Mouse (Mus musculus): ENCODE measurements around the gene Gm9046.
"Not testable (repeated sequence)": the region's sequence is repeated elsewhere in the genome, so short reads cannot be mapped to it uniquely, and the experiment has no call there.

Gm9046 gene

DNA sequence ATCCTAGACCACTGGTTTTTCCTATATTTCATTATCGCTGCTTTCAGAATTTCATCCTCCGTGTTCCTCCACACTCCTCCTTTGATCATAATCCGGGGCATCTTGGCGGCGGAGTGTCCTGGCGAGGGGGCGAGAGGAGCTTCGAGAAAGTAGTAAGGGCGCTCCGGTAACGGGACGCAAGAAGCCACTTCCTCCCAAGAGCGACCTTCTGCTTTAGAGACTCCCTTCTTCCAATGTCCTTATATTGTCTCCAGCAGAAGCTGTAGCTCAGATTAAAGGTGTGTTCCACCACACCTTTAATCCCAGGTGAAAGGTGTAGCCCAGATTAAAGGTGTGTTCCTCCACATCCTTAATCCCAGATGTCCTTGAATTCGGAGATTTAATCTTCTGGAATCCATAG lies at the start of gene Gm9046:
Gene Gm9046, minus strand, starts transcription at position 101 of the 400 bp plus-strand sequence.
- not testable (repeated sequence) for H3K36me3 ChIP-seq (ENCODE audit: insufficient read depth, low read length); H3K27me3 ChIP-seq (ENCODE audit: insufficient read depth, low read length); H3K9me3 ChIP-seq (ENCODE audit: low read length); H3K4me1 ChIP-seq (replicated peaks; ENCODE audit: low read depth, low read length); H3K4me3 ChIP-seq (replicated peaks; ENCODE audit: low read length)

DNA sequence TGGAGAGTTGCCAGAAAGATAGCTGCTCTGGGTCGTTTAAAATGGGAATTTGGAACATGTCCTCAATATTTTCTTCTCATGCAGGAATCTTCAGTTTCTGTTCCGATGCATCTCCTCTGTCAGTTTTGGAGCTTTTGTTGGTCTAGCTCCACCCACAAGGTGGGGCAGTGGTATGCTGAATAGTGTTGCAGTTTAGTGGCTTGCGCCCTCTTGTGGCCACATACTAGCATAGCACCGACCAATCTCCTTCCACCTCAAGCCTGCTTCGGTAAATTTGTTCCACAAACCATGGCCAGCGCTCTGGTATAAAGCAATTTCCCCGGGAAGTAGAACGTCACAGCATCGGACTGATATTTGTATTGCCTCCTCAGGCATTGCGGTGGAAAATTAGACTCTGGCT lies 27.4 kb upstream of the Gm9046 start:
- Histone ChIP-seq H3K4me1 (replicated peaks; ENCODE audit: low read depth, low read length) (peaks cover 9% of the 10 kb centered on the region; the same call in 1 of the 2 replicates), H3K27me3 (ENCODE audit: insufficient read depth, low read length) (no peaks in the 10 kb centered on the region), H3K36me3 (ENCODE audit: insufficient read depth, low read length) (no peaks in the 10 kb centered on the region), H3K4me3 (replicated peaks; ENCODE audit: low read length) (no peak overlapping the region), H3K9me3 (ENCODE audit: low read length) (peaks cover 6% of the 10 kb centered on the region)
- TF ChIP-seq CTCF (conservative IDR thresholded peaks at IDR 0.05; ENCODE audit: low read length), result peak; percentile 87
- no peak for TF ChIP-seq POU5F1 (IDR thresholded peaks at IDR 0.05; ENCODE audit: borderline replicate concordance, low read length)

GRCm38 (mm10) chr10:118369518-118369917 lies 26.5 kb upstream of the Gm9046 start:
- Histone ChIP-seq H3K27me3 (ENCODE audit: insufficient read depth, low read length) (no peaks in the 10 kb centered on the region), H3K4me3 (replicated peaks; ENCODE audit: low read length) (no peak overlapping the region), H3K4me1 (replicated peaks; ENCODE audit: low read depth, low read length) (peaks cover 9% of the 10 kb centered on the region; the same call in 1 of the 2 replicates), H3K36me3 (ENCODE audit: insufficient read depth, low read length) (no peaks in the 10 kb centered on the region), H3K9me3 (ENCODE audit: low read length) (peaks cover 15% of the 10 kb centered on the region)
- TF ChIP-seq NANOG (IDR thresholded peaks at IDR 0.05; ENCODE audit: borderline replicate concordance, low read length) (no peak), CTCF (conservative IDR thresholded peaks at IDR 0.05; ENCODE audit: low read length) (no peak), POU5F1 (IDR thresholded peaks at IDR 0.05; ENCODE audit: borderline replicate concordance, low read length) (no peak)

DNA sequence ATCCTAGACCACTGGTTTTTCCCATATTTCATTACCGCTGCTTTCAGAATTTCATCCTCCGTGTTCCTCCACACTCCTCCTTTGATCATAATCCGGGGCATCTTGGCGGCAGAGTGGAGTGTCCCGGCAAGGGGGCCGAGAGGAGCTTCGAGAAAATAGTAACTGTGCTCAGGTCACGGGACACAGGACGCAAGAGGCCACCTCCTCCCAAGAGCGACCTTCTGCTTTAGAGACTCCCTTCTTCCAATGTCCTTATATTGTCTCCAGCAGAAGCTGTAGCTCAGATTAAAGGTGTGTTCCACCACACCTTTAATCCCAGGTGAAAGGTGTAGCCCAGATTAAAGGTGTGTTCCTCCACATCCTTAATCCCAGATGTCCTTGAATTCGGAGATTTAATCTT lies 10.9 kb upstream of the Gm9046 start, which contains the start of gene Gm9049:
Gene Gm9049, minus strand, starts transcription at position 101 of the 400 bp plus-strand sequence.
- not testable (repeated sequence) for H3K27me3 ChIP-seq (ENCODE audit: insufficient read depth, low read length); H3K9me3 ChIP-seq (ENCODE audit: low read length); H3K36me3 ChIP-seq (ENCODE audit: insufficient read depth, low read length); H3K4me3 ChIP-seq (replicated peaks; ENCODE audit: low read length); H3K4me1 ChIP-seq (replicated peaks; ENCODE audit: low read depth, low read length)

DNA sequence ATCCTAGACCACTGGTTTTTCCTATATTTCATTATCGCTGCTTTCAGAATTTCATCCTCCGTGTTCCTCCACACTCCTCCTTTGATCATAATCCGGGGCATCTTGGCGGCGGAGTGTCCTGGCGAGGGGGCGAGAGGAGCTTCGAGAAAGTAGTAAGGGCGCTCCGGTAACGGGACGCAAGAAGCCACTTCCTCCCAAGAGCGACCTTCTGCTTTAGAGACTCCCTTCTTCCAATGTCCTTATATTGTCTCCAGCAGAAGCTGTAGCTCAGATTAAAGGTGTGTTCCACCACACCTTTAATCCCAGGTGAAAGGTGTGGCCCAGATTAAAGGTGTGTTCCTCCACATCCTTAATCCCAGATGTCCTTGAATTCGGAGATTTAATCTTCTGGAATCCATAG lies 5.5 kb upstream of the Gm9046 start, which contains the start of gene Gm9048:
Gene Gm9048, minus strand, starts transcription at position 101 of the 400 bp plus-strand sequence.
- not testable (repeated sequence) for H3K4me3 ChIP-seq (replicated peaks; ENCODE audit: low read length); H3K9me3 ChIP-seq (ENCODE audit: low read length); H3K27me3 ChIP-seq (ENCODE audit: insufficient read depth, low read length); H3K4me1 ChIP-seq (replicated peaks; ENCODE audit: low read depth, low read length); H3K36me3 ChIP-seq (ENCODE audit: insufficient read depth, low read length)

DNA sequence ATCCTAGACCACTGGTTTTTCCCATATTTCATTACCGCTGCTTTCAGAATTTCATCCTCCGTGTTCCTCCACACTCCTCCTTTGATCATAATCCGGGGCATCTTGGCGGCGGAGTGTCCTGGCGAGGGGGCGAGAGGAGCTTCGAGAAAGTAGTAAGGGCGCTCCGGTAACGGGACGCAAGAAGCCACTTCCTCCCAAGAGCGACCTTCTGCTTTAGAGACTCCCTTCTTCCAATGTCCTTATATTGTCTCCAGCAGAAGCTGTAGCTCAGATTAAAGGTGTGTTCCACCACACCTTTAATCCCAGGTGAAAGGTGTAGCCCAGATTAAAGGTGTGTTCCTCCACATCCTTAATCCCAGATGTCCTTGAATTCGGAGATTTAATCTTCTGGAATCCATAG lies 5.3 kb downstream of the Gm9046 start, which contains the start of gene Gm9045:
Gene Gm9045, minus strand, starts transcription at position 101 of the 400 bp plus-strand sequence.
- H3K36me3 ChIP-seq (ENCODE audit: insufficient read depth, low read length); H3K4me3 ChIP-seq (replicated peaks; ENCODE audit: low read length); H3K4me1 ChIP-seq (replicated peaks; ENCODE audit: low read depth, low read length); H3K9me3 ChIP-seq (ENCODE audit: low read length); H3K27me3 ChIP-seq (ENCODE audit: insufficient read depth, low read length): not testable (repeated sequence)

GRCm38 (mm10) chr10:118332308-118332707 lies 10.7 kb downstream of the Gm9046 start, which contains the start of gene Gm9044:
Gene Gm9044, minus strand, starts transcription at chr10:118332408.
- not testable (repeated sequence) for H3K4me3 ChIP-seq (replicated peaks; ENCODE audit: low read length); H3K36me3 ChIP-seq (ENCODE audit: insufficient read depth, low read length); H3K9me3 ChIP-seq (ENCODE audit: low read length); H3K4me1 ChIP-seq (replicated peaks; ENCODE audit: low read depth, low read length); H3K27me3 ChIP-seq (ENCODE audit: insufficient read depth, low read length)

GRCm38 (mm10) chr10:118326869-118327268 lies 16.2 kb downstream of the Gm9046 start, which contains the start of gene Gm9040:
Gene Gm9040, minus strand, starts transcription at chr10:118326969.
- H3K36me3 ChIP-seq (ENCODE audit: insufficient read depth, low read length); H3K27me3 ChIP-seq (ENCODE audit: insufficient read depth, low read length); H3K4me1 ChIP-seq (replicated peaks; ENCODE audit: low read depth, low read length); H3K4me3 ChIP-seq (replicated peaks; ENCODE audit: low read length); H3K9me3 ChIP-seq (ENCODE audit: low read length): not testable (repeated sequence)

GRCm38 (mm10) chr10:118319024-118319423 lies 24.0 kb downstream of the Gm9046 start:
- H3K36me3 ChIP-seq (ENCODE audit: insufficient read depth, low read length), result no peaks in the 10 kb centered on the region
- no peak overlapping the region for H3K4me3 ChIP-seq (replicated peaks; ENCODE audit: low read length)
- H3K27me3 ChIP-seq (ENCODE audit: insufficient read depth, low read length), result no peaks in the 10 kb centered on the region
- no peaks in the 10 kb centered on the region for H3K4me1 ChIP-seq (replicated peaks; ENCODE audit: low read depth, low read length)
- TF ChIP-seq POU5F1 (IDR thresholded peaks at IDR 0.05; ENCODE audit: borderline replicate concordance, low read length) (no peak), NANOG (IDR thresholded peaks at IDR 0.05; ENCODE audit: borderline replicate concordance, low read length) (no peak), CTCF (conservative IDR thresholded peaks at IDR 0.05; ENCODE audit: low read length) (no peak)
- H3K9me3 ChIP-seq (ENCODE audit: low read length), result no peaks in the 10 kb centered on the region

- H3K9me3 ChIP-seq (ENCODE audit: low read length); H3K4me1 ChIP-seq (replicated peaks; ENCODE audit: low read depth, low read length); H3K27me3 ChIP-seq (ENCODE audit: insufficient read depth, low read length); H3K4me3 ChIP-seq (replicated peaks; ENCODE audit: low read length); H3K36me3 ChIP-seq (ENCODE audit: insufficient read depth, low read length): not testable (repeated sequence)
These were observed 40.9 kb downstream of the Gm9046 start for GRCm38 (mm10) chr10:118302133-118302532.

Measured in E14TG2a.4 (cell line).